In genomic region chr2:148681461-148681891, GRCm38 (mm10) we compare ENCODE assay signal across 8 mouse cellular contexts. TPM values are rescaled to one million over a fixed set of nuclear protein-coding genes. Genes with fewer than 3 reads are reported as not detected.
A peak's percentile ranks its signal among the peaks of the same experiment; 100 is the strongest.
DNase-seq lines count a peak whose midpoint lies in the region; ATAC-seq and TF ChIP-seq lines count a peak whose summit lies in the region.

No protein-coding gene starts in this region.

- H3K4me2 ChIP-seq in embryonic facial prominence, embryonic 15.5 days (replicated peaks): peak overlapping the region; percentile 89
- H3K4me2 ChIP-seq in heart, embryonic 11.5 days: peak overlapping the region; percentile 89
- peak overlapping the region; percentile 62 for H3K4me2 ChIP-seq in kidney, embryonic 14.5 days (replicated peaks; ENCODE audit: low read depth, low read length)
- peak overlapping the region; percentile 95 for H3K4me2 ChIP-seq in neural tube, embryonic 14.5 days (ENCODE audit: low read depth, low read length)

- no peaks in the 10 kb centered on the region for H3K27me3 ChIP-seq in embryonic facial prominence, embryonic 15.5 days
- no peaks in the 10 kb centered on the region for H3K27me3 ChIP-seq in heart, embryonic 11.5 days (ENCODE audit: control insufficient read depth, insufficient read depth, low read length)
- H3K27me3 ChIP-seq in kidney, embryonic 14.5 days (ENCODE audit: control insufficient read depth, insufficient read depth, low read length): no peaks in the 10 kb centered on the region
- no peaks in the 10 kb centered on the region for H3K27me3 ChIP-seq in neural tube, embryonic 14.5 days (ENCODE audit: control insufficient read depth, insufficient read depth, low read length)

- peak overlapping the region; percentile 43; the same call in 1 of the 2 replicates for H3K27ac ChIP-seq in ES-E14 (ENCODE audit: insufficient read depth, low read depth, low read length, poor library complexity, severe bottlenecking)
- peak overlapping the region; percentile 92 for H3K27ac ChIP-seq in embryonic facial prominence, embryonic 15.5 days (replicated peaks)
- H3K27ac ChIP-seq in heart, embryonic 11.5 days (ENCODE audit: low read depth, low read length): peak overlapping the region; percentile 94
- peak overlapping the region; percentile 78 for H3K27ac ChIP-seq in kidney, embryonic 14.5 days (ENCODE audit: low read depth, low read length)
- peak overlapping the region; percentile 55; the same call in 1 of the 2 replicates for H3K27ac ChIP-seq in neural tube, embryonic 14.5 days (ENCODE audit: low read depth, low read length)

- H3K4me1 ChIP-seq in ES-E14 (ENCODE audit: control insufficient read depth in 2 of 2, insufficient read depth in 2 of 2, low read length in 2 of 2, poor library complexity in 1 of 2): peaks cover 4 to 7% of the 10 kb centered on the region in 2 experiments; a peak in 3 of 4 replicates
- H3K4me1 ChIP-seq in embryonic facial prominence, embryonic 15.5 days: peaks cover 41% of the 10 kb centered on the region
- peaks cover 34% of the 10 kb centered on the region for H3K4me1 ChIP-seq in heart, embryonic 11.5 days (ENCODE audit: control insufficient read depth, insufficient read depth, low read length)
- H3K4me1 ChIP-seq in kidney, embryonic 14.5 days (ENCODE audit: control insufficient read depth, insufficient read depth, low read length): peaks cover 30% of the 10 kb centered on the region
- H3K4me1 ChIP-seq in neural tube, embryonic 14.5 days (ENCODE audit: control insufficient read depth, insufficient read depth, low read length): peaks cover 19% of the 10 kb centered on the region

- WGBS in embryonic facial prominence, embryonic 15.5 days: 9% methylated on average over 17 of the region's 17 CpGs
- 7% methylated on average over 17 of the region's 17 CpGs for WGBS in heart, embryonic 11.5 days (ENCODE audit: insufficient replicate concordance)
- WGBS in kidney, embryonic 14.5 days: 6% methylated on average over 17 of the region's 17 CpGs
- WGBS in neural tube, embryonic 14.5 days: 10% methylated on average over 17 of the region's 17 CpGs

- ATAC-seq in embryonic facial prominence, embryonic 15.5 days (ENCODE audit: insufficient number of reproducible peaks, low FRiP score, low TSS enrichment, low read depth): peak; percentile 32
- peak; percentile 55 for ATAC-seq in heart, embryonic 11.5 days (replicated peaks; ENCODE audit: insufficient number of reproducible peaks, low FRiP score, low TSS enrichment)
- ATAC-seq in kidney, embryonic 14.5 days (ENCODE audit: low FRiP score, low TSS enrichment): peak; percentile 54
- ATAC-seq in neural tube, embryonic 14.5 days (ENCODE audit: low read depth): peak; percentile 60

- peaks cover 12% of the 10 kb centered on the region; the same call in 1 of the 2 replicates for H3K36me3 ChIP-seq in ES-E14 (ENCODE audit: control insufficient read depth, insufficient read depth, low read length, poor library complexity, severe bottlenecking)
- H3K36me3 ChIP-seq in embryonic facial prominence, embryonic 15.5 days: peaks cover 31% of the 10 kb centered on the region
- peaks cover 14% of the 10 kb centered on the region for H3K36me3 ChIP-seq in heart, embryonic 11.5 days (ENCODE audit: control insufficient read depth, insufficient read depth, low read length)
- H3K36me3 ChIP-seq in kidney, embryonic 14.5 days (ENCODE audit: control insufficient read depth, insufficient read depth, low read length): peaks cover 28% of the 10 kb centered on the region
- H3K36me3 ChIP-seq in neural tube, embryonic 14.5 days (ENCODE audit: control insufficient read depth, insufficient read depth, low read length): peaks cover 17% of the 10 kb centered on the region

- no peaks in the 10 kb centered on the region for H3K9me3 ChIP-seq in ES-E14 (ENCODE audit: control insufficient read depth, insufficient read depth, low read depth, low read length)
- H3K9me3 ChIP-seq in embryonic facial prominence, embryonic 15.5 days (replicated peaks): no peaks in the 10 kb centered on the region
- no peaks in the 10 kb centered on the region for H3K9me3 ChIP-seq in heart, embryonic 11.5 days (replicated peaks; ENCODE audit: control insufficient read depth, low read length)
- H3K9me3 ChIP-seq in kidney, embryonic 14.5 days (ENCODE audit: control insufficient read depth, low read length): no peaks in the 10 kb centered on the region
- H3K9me3 ChIP-seq in neural tube, embryonic 14.5 days (ENCODE audit: control insufficient read depth, low read length): no peaks in the 10 kb centered on the region

- no peak for DNase-seq in ES-E14 (ENCODE audit: low read depth, low spot score)
- DNase-seq in adrenal gland, postnatal 10 days: peak; percentile 74
- peak; percentile 54 for DNase-seq in lung, adult 18-20 months
- DNase-seq in yolk sac, embryonic 10.5 days (ENCODE audit: low spot score): no peak

- H3K9ac ChIP-seq in ES-E14 (ENCODE audit: insufficient read depth, low read depth, low read length, poor library complexity, severe bottlenecking): peak overlapping the region; percentile 88
- peak overlapping the region; percentile 82 for H3K9ac ChIP-seq in embryonic facial prominence, embryonic 15.5 days
- H3K9ac ChIP-seq in heart, embryonic 11.5 days (ENCODE audit: low read depth, low read length): peak overlapping the region; percentile 87
- peak overlapping the region; percentile 79 for H3K9ac ChIP-seq in kidney, embryonic 14.5 days (ENCODE audit: low read depth, low read length)
- peak overlapping the region; percentile 82 for H3K9ac ChIP-seq in neural tube, embryonic 14.5 days (replicated peaks; ENCODE audit: low read depth, low read length)

- in situ Hi-C loops in ES-E14 (cut with MboI; ENCODE audit: low sequenced_read_pairs in 2 of 2, unreplicated experiment in 2 of 2): no loop called here

- peak overlapping the region; percentile 96 to 97 for H3K4me3 ChIP-seq in ES-E14 (ENCODE audit: insufficient read depth in 1 of 2, low read depth in 1 of 2, low read length in 2 of 2, poor library complexity in 1 of 2, severe bottlenecking in 1 of 2)
- H3K4me3 ChIP-seq in embryonic facial prominence, embryonic 15.5 days (replicated peaks): peak overlapping the region; percentile 82
- H3K4me3 ChIP-seq in heart, embryonic 11.5 days (ENCODE audit: low read depth, low read length): peak overlapping the region; percentile 82
- peak overlapping the region; percentile 73 for H3K4me3 ChIP-seq in kidney, embryonic 14.5 days (ENCODE audit: low read length)
- H3K4me3 ChIP-seq in neural tube, embryonic 14.5 days (ENCODE audit: low read depth, low read length): peak overlapping the region; percentile 67

TF ChIP-seq in ES-E14, 5 proteins besides CTCF, POLR2A, EP300 and RAD21:
- no peak for TF ChIP-seq CHD2 (IDR thresholded peaks at IDR 0.05; ENCODE audit: low read depth, low read length)
- no peak for TF ChIP-seq ZNF384 (IDR thresholded peaks at IDR 0.05; ENCODE audit: low read depth, low read length)
- TF ChIP-seq HCFC1 (IDR thresholded peaks at IDR 0.05; ENCODE audit: borderline replicate concordance, insufficient read depth, low read length): no peak
- TF ChIP-seq MAFK (IDR thresholded peaks at IDR 0.05; ENCODE audit: insufficient read depth, low read depth, low read length): no peak
- TF ChIP-seq ZC3H11A (IDR thresholded peaks at IDR 0.05; ENCODE audit: borderline replicate concordance, low read depth, low read length): no peak

RNA-seq across cellular contexts. Expression of gene Gzf1, which starts 0.7 kb away (rescaled TPM):
- 15.6 and 17.6 TPM in 2 replicates for total RNA-seq in ES-E14 (2012; rRNA removed)
- 10 to 100 TPM; 28.1 to 31.7 TPM for total RNA-seq in adrenal gland, postnatal 10 days (2021)
- polyA plus RNA-seq in embryonic facial prominence, embryonic 15.5 days (2015; fragmentation: Nextera tagmentation; extraction: Ambion mirVana): 18.7 and 20.1 TPM in 2 replicates
- polyA plus RNA-seq in heart, embryonic 11.5 days (2014; fragmentation: Nextera tagmentation; extraction: Ambion mirVana): 14.7 and 16.2 TPM in 2 replicates
- 13.8 and 25.9 TPM in 2 replicates for polyA plus RNA-seq in kidney, embryonic 14.5 days (2014; fragmentation: Nextera tagmentation; extraction: Ambion mirVana)
- polyA plus RNA-seq in neural tube, embryonic 14.5 days (2014; fragmentation: Nextera tagmentation; extraction: Ambion mirVana): 16.7 and 17.1 TPM in 2 replicates

RNA-seq across cellular contexts. Expression of gene Nxt1, which starts 9.1 kb away (rescaled TPM):
- total RNA-seq in ES-E14 (2012; rRNA removed): 50.8 and 62.9 TPM in 2 replicates
- total RNA-seq in adrenal gland, postnatal 10 days (2021): 10 to 100 TPM; 20.0 to 22.6 TPM
- 76.9 and 80.4 TPM in 2 replicates for polyA plus RNA-seq in embryonic facial prominence, embryonic 15.5 days (2015; fragmentation: Nextera tagmentation; extraction: Ambion mirVana)
- 71.3 and 71.6 TPM in 2 replicates for polyA plus RNA-seq in heart, embryonic 11.5 days (2014; fragmentation: Nextera tagmentation; extraction: Ambion mirVana)
- polyA plus RNA-seq in kidney, embryonic 14.5 days (2014; fragmentation: Nextera tagmentation; extraction: Ambion mirVana): 109 and 136 TPM in 2 replicates
- 41.1 and 43.3 TPM in 2 replicates for polyA plus RNA-seq in neural tube, embryonic 14.5 days (2014; fragmentation: Nextera tagmentation; extraction: Ambion mirVana)

RNA-seq across cellular contexts. Expression of gene Napb, which starts 50.8 kb away (rescaled TPM):
- 4.2 and 5.4 TPM in 2 replicates for total RNA-seq in ES-E14 (2012; rRNA removed)
- 10 to 100 TPM in 1 of 2 experiments, 1 to 10 TPM in 1; 5.5 to 10.4 TPM for total RNA-seq in adrenal gland, postnatal 10 days (2021)
- polyA plus RNA-seq in embryonic facial prominence, embryonic 15.5 days (2015; fragmentation: Nextera tagmentation; extraction: Ambion mirVana): 4.6 and 5.6 TPM in 2 replicates
- polyA plus RNA-seq in heart, embryonic 11.5 days (2014; fragmentation: Nextera tagmentation; extraction: Ambion mirVana): 2.2 and 2.4 TPM in 2 replicates
- 1.8 and 2.7 TPM in 2 replicates for polyA plus RNA-seq in kidney, embryonic 14.5 days (2014; fragmentation: Nextera tagmentation; extraction: Ambion mirVana)
- 99.4 and 105 TPM in 2 replicates for polyA plus RNA-seq in neural tube, embryonic 14.5 days (2014; fragmentation: Nextera tagmentation; extraction: Ambion mirVana)

Comparison
In these comparisons a context has a peak if more than half of its experiments do, and no peak if none do; other contexts are left out.
1. DNase-seq: peak in adrenal gland, postnatal 10 days (single experiment) and lung, adult 18-20 months (2 of 2); none in ES-E14 (single experiment) and yolk sac, embryonic 10.5 days (single experiment).
2. H3K27ac ChIP-seq: peak in every context shown above with its lines; median percentile 94 in heart, embryonic 11.5 days; 92 in embryonic facial prominence, embryonic 15.5 days; 78 in kidney, embryonic 14.5 days; 55 in neural tube, embryonic 14.5 days; 43 in ES-E14.
3. RNA of gene Napb, which starts 50.8 kb away (polyA plus RNA-seq): 99.4 to 105 TPM in neural tube, embryonic 14.5 days; 4.6 to 5.6 TPM in embryonic facial prominence, embryonic 15.5 days, 1.8 to 2.7 TPM in kidney, embryonic 14.5 days and 2.2 to 2.4 TPM in heart, embryonic 11.5 days; every median in the first group is over 10 times any median in the second.
4. Peak in every context shown above with its lines, with median percentiles within 50 percentile points of each other: H3K4me3 ChIP-seq, H3K9ac ChIP-seq, ATAC-seq and H3K4me2 ChIP-seq.